9 mouse cellular contexts compared by ENCODE assay signal in genomic region chr1:83181418-83181817, GRCm38 (mm10). TPM values are rescaled to one million over a fixed set of nuclear protein-coding genes. Genes with fewer than 3 reads are reported as not detected.
DNase-seq lines count a peak whose midpoint lies in the region; ATAC-seq lines count a peak whose summit lies in the region.
"Had no signal": no experiment of that assay in that cellular context is flagged by ENCODE, and none has a peak within 500 bp of the region (broad histone marks: within the 10 kb centered on the region; RNA-seq: fewer than 3 reads in every experiment).

No protein-coding gene starts in this region.

- no peak overlapping the region for H3K4me3 ChIP-seq in hindbrain, embryonic 11.5 days (ENCODE audit: low read depth, low read length)
- no peak overlapping the region for H3K4me3 ChIP-seq in hindbrain, embryonic 12.5 days
- no peak overlapping the region for H3K4me3 ChIP-seq in midbrain, embryonic 13.5 days (replicated peaks)
- H3K4me3 ChIP-seq in midbrain, embryonic 11.5 days (ENCODE audit: low read depth, low read length) = no peak overlapping the region
- H3K4me3 ChIP-seq: megakaryocyte, embryonic 14.5 days had no signal

- no peaks in the 10 kb centered on the region for H3K27me3 ChIP-seq in hindbrain, embryonic 11.5 days (ENCODE audit: control insufficient read depth, insufficient read depth, low read length)
- H3K27me3 ChIP-seq in hindbrain, embryonic 12.5 days = no peaks in the 10 kb centered on the region
- no peaks in the 10 kb centered on the region for H3K27me3 ChIP-seq in midbrain, embryonic 13.5 days
- H3K27me3 ChIP-seq in midbrain, embryonic 11.5 days (ENCODE audit: control insufficient read depth, insufficient read depth, low read length) = no peaks in the 10 kb centered on the region
- H3K27me3 ChIP-seq: megakaryocyte, embryonic 14.5 days had no signal

- no peaks in the 10 kb centered on the region for H3K36me3 ChIP-seq in hindbrain, embryonic 11.5 days (ENCODE audit: control insufficient read depth, insufficient read depth, low read length)
- H3K36me3 ChIP-seq in hindbrain, embryonic 12.5 days = no peaks in the 10 kb centered on the region
- no peaks in the 10 kb centered on the region for H3K36me3 ChIP-seq in midbrain, embryonic 13.5 days
- no peaks in the 10 kb centered on the region for H3K36me3 ChIP-seq in midbrain, embryonic 11.5 days (ENCODE audit: control insufficient read depth, insufficient read depth, low read length)

- no peaks in the 10 kb centered on the region for H3K9me3 ChIP-seq in hindbrain, embryonic 11.5 days (ENCODE audit: control insufficient read depth, low read length)
- H3K9me3 ChIP-seq in hindbrain, embryonic 12.5 days (replicated peaks) = no peaks in the 10 kb centered on the region
- no peaks in the 10 kb centered on the region for H3K9me3 ChIP-seq in midbrain, embryonic 13.5 days
- H3K9me3 ChIP-seq in midbrain, embryonic 11.5 days (ENCODE audit: control insufficient read depth, low read length) = no peaks in the 10 kb centered on the region

- H3K4me1 ChIP-seq in hindbrain, embryonic 11.5 days (replicated peaks; ENCODE audit: control insufficient read depth, insufficient read depth, low read length) = no peaks in the 10 kb centered on the region
- H3K4me1 ChIP-seq in hindbrain, embryonic 12.5 days = no peaks in the 10 kb centered on the region
- H3K4me1 ChIP-seq in midbrain, embryonic 13.5 days (replicated peaks) = no peaks in the 10 kb centered on the region
- H3K4me1 ChIP-seq in midbrain, embryonic 11.5 days (ENCODE audit: control insufficient read depth, insufficient read depth, low read length) = no peaks in the 10 kb centered on the region
- H3K4me1 ChIP-seq: megakaryocyte, embryonic 14.5 days had no signal

- H3K4me2 ChIP-seq in hindbrain, embryonic 11.5 days (replicated peaks; ENCODE audit: low read depth, low read length) = no peak overlapping the region
- H3K4me2 ChIP-seq in hindbrain, embryonic 12.5 days (replicated peaks) = no peak overlapping the region
- no peak overlapping the region for H3K4me2 ChIP-seq in midbrain, embryonic 13.5 days (replicated peaks)
- H3K4me2 ChIP-seq in midbrain, embryonic 11.5 days = no peak overlapping the region

- H3K27ac ChIP-seq in hindbrain, embryonic 11.5 days (ENCODE audit: low read depth, low read length) = no peak overlapping the region
- no peak overlapping the region for H3K27ac ChIP-seq in hindbrain, embryonic 12.5 days
- H3K27ac ChIP-seq in midbrain, embryonic 13.5 days = no peak overlapping the region
- no peak overlapping the region for H3K27ac ChIP-seq in midbrain, embryonic 11.5 days (ENCODE audit: low read depth, low read length)

- H3K9ac ChIP-seq in hindbrain, embryonic 11.5 days (ENCODE audit: low read depth, low read length) = no peak overlapping the region
- no peak overlapping the region for H3K9ac ChIP-seq in hindbrain, embryonic 12.5 days
- no peak overlapping the region for H3K9ac ChIP-seq in midbrain, embryonic 13.5 days (replicated peaks)
- H3K9ac ChIP-seq in midbrain, embryonic 11.5 days (ENCODE audit: low read length) = no peak overlapping the region

- ATAC-seq in hindbrain, embryonic 11.5 days (ENCODE audit: low FRiP score) = no peak
- no peak for ATAC-seq in hindbrain, embryonic 12.5 days (ENCODE audit: low FRiP score)
- peak; percentile 55; the same call in 1 of the 2 replicates for ATAC-seq in midbrain, embryonic 13.5 days
- ATAC-seq in midbrain, embryonic 11.5 days (ENCODE audit: low FRiP score) = no peak

- DNase-seq in hindbrain, embryonic 11.5 days (ENCODE audit: low spot score) = peak; percentile 34
- no peak for DNase-seq in midbrain, embryonic 11.5 days (ENCODE audit: low spot score, missing footprints)
- DNase-seq in cerebellum, postnatal 36 days = peak; percentile 21 to 55
- DNase-seq in retina, postnatal 1 day = peak; percentile 60
- no peak for DNase-seq in adrenal gland, postnatal 25 days
- no peak for DNase-seq in spleen, postnatal 14 days (ENCODE audit: low spot score in 2 of 2)

- WGBS in hindbrain, embryonic 11.5 days = 74% methylated on average over 4 of the region's 4 CpGs
- 76% methylated on average over 4 of the region's 4 CpGs for WGBS in hindbrain, embryonic 12.5 days
- WGBS in midbrain, embryonic 13.5 days = 71% methylated on average over 4 of the region's 4 CpGs
- WGBS in midbrain, embryonic 11.5 days = 70% methylated on average over 4 of the region's 4 CpGs

RNA-seq across cellular contexts. Expression of gene Daw1, which starts 21.9 kb away (rescaled TPM):
- polyA plus RNA-seq in hindbrain, embryonic 11.5 days (2014; fragmentation: Nextera tagmentation; extraction: Ambion mirVana) = 0.63 and 0.83 TPM in 2 replicates
- 0.72 and 0.95 TPM in 2 replicates for polyA plus RNA-seq in hindbrain, embryonic 12.5 days (2016; fragmentation: Nextera tagmentation; extraction: Ambion mirVana)
- 0.40 and 0.81 TPM in 2 replicates for polyA plus RNA-seq in midbrain, embryonic 13.5 days (2015; fragmentation: Nextera tagmentation; extraction: Ambion mirVana)
- 0.40 TPM in 1 of 2 replicates, not detected in the other for polyA plus RNA-seq in midbrain, embryonic 11.5 days (2014; fragmentation: Nextera tagmentation; extraction: Ambion mirVana)
- total RNA-seq in adrenal gland, postnatal 25 days (2021) = not detected in 2 replicates

Comparison
In these comparisons a context has a peak if more than half of its experiments do, and no peak if none do; other contexts are left out.
1. DNase-seq: peak in hindbrain, embryonic 11.5 days (single experiment), cerebellum, postnatal 36 days (2 of 2) and retina, postnatal 1 day (single experiment); none in midbrain, embryonic 11.5 days (single experiment), adrenal gland, postnatal 25 days (single experiment) and spleen, postnatal 14 days (0 of 2).